Mouse (Mus musculus) heart, embryonic 10.5 days (tissue): Measurements from ENCODE around the gene 3110082I17Rik. TPM values are rescaled to one million over a fixed set of nuclear protein-coding genes. Genes with fewer than 3 reads are reported as not detected.
"Not testable (repeated sequence)": the region's sequence is repeated elsewhere in the genome, so short reads cannot be mapped to it uniquely, and the experiment has no call there.

ENCODE experiments used
- DNase-seq: peaks from one replicate; pipeline ENCODE4 v3.0.0-alpha.2; 2017; ENCODE audit warnings: low spot score
- H3K27ac ChIP-seq: fragments of 300-500 bp; sonication (generic); 2 replicates; pipeline ENCODE4 v1.5.1; 2016; ENCODE audit warnings: mild to moderate bottlenecking
- H3K27me3 ChIP-seq: fragments of 300-500 bp; sonication (generic); 2 replicates; pipeline ENCODE4 v1.6.1; 2016; ENCODE audit warnings: mild to moderate bottlenecking; ENCODE audit not compliant: poor library complexity, insufficient read depth, severe bottlenecking
- H3K36me3 ChIP-seq: fragments of 300-500 bp; sonication (generic); 2 replicates; pipeline ENCODE4 v1.6.1; 2016; ENCODE audit warnings: mild to moderate bottlenecking, moderate library complexity
- H3K4me1 ChIP-seq: fragments of 300-500 bp; sonication (generic); 2 replicates; pipeline ENCODE4 v1.6.1; 2016; ENCODE audit warnings: mild to moderate bottlenecking
- H3K4me3 ChIP-seq: fragments of 300-500 bp; sonication (generic); 2 replicates; pipeline ENCODE4 v1.5.1; 2016; ENCODE audit warnings: mild to moderate bottlenecking, moderate library complexity
- H3K9me3 ChIP-seq: fragments of 300-500 bp; sonication (generic); 2 replicates; pipeline ENCODE4 v1.6.1; 2016; ENCODE audit warnings: mild to moderate bottlenecking, moderate library complexity
- WGBS: fragments of 180-500 bp; shearing (Covaris S2); methylation state at CpG from one replicate; pipeline ENCODE4 v1.1.7; 2016; 5-methylcytosine and 5-hydroxymethylcytosine counted together
- polyA plus RNA-seq: library from polyadenylated mRNA; unstranded; fragments of >200 nt; fragmentation: Nextera tagmentation; extraction: Ambion mirVana; gene quantifications from 2 replicates; pipeline ENCODE4 v1.2.1, GENCODE M21; 2016

Gene 3110082I17Rik
- polyA plus RNA-seq, 1 experiment from 2014 or later = 40.9 TPM

DNA sequence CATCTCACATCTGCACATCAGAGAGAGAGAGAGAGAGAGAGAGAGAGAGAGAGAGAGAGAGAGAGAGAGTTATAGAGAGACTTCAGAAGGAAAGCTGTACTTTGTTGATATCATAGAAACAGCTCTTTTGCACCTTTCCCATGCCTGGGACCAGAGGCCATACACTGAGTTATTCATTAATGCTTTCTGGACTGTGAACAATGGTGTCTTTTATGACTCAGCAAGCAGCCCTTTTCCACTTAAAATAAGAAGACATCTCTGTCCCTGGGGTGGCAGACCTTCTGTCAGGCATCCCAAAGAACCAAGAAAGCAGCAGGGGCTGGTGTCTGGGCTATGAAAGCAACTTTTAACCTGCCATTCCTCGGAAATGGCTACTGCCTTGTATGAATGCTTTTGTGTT lies 113.1 kb downstream of the 3110082I17Rik start:
- Histone ChIP-seq H3K27me3 (peaks cover 55% of the 10 kb centered on the region), H3K4me1 (peaks cover 36% of the 10 kb centered on the region), H3K4me3 (no peak overlapping the region), H3K36me3 (peaks cover 7% of the 10 kb centered on the region), H3K9me3 (no peaks in the 10 kb centered on the region), H3K27ac (no peak overlapping the region)
- no peak for DNase-seq
- 51% methylated on average over 1 of the region's 1 CpGs for WGBS

DNA sequence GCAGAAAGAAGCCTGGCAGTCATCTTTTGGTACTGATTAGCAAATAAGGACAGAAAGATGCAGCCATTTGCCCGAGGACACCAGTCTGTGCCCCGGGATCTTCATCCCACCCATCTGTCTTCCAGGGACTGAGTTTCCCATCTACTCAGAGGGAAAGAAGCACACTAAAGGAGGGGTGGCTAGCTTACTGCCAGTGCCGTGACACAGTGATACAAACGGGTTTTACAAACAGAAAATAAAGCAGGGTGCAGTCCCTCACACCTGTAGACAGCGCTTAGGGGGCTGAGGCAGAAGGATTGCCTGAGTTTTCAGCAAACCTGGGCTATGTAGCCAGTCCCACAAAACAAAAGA lies 115.0 kb downstream of the 3110082I17Rik start:
- peak overlapping the region; percentile 92 for H3K27ac ChIP-seq

GRCm38 (mm10) chr5:139344687-139345363 lies 115.5 kb downstream of the 3110082I17Rik start:
- WGBS = under 1% methylated on average over 33 of the region's 33 CpGs
- Histone ChIP-seq H3K4me3 (peak overlapping the region; percentile 90), H3K36me3 (peaks cover 28% of the 10 kb centered on the region), H3K9me3 (no peaks in the 10 kb centered on the region), H3K4me1 (peaks cover 32% of the 10 kb centered on the region), H3K27me3 (peaks cover 34% of the 10 kb centered on the region), H3K27ac (peak overlapping the region; percentile 92)
- peak; percentile 97 for DNase-seq

More for the DNA sequence above, 115.0 kb downstream of the 3110082I17Rik start:
- Histone ChIP-seq H3K4me1 (peaks cover 27% of the 10 kb centered on the region), H3K27me3 (peaks cover 39% of the 10 kb centered on the region), H3K4me3 (peak overlapping the region; percentile 90), H3K36me3 (peaks cover 23% of the 10 kb centered on the region), H3K9me3 (no peaks in the 10 kb centered on the region)
- no peak for DNase-seq
- WGBS = 10% methylated on average over 5 of the region's 5 CpGs

DNA sequence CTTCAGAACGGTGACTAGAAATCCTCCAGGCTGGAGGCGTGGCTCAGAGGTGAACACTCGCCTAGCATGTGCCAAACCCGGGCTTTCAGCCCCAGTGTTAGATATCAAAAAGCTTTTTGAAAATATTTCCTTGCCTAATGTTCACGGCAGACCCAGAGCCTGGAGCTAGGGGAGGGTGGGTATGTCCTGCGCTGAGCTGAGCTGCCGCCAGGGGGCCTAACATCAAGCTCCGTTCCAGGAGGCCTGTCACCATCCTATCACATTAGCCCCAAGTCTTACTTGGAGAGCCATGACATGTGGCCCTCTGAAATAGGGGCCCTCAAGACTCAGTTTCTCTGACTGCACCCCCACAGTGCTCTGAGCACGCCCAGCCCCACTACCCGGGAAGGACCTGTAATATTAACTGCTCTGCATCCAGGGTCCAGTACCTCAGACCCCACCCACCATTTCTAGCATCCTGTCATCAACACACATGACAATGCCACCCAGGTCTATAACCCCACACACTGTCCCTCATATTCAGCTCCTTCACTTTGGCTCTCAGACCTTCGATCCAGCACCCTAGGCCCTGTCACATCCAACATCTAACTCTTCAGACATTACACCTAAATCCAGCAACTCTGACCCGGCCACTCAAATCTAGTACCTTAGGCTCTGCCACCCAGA lies 116.2 kb downstream of the 3110082I17Rik start:
- peak; percentile 91 for DNase-seq
- H3K4me3 ChIP-seq = peak overlapping the region; percentile 90

GRCm38 (mm10) chr5:139338891-139339290 lies 121.4 kb downstream of the 3110082I17Rik start:
- WGBS = 77% methylated on average over 11 of the region's 11 CpGs
- Histone ChIP-seq H3K36me3 (peaks cover 76% of the 10 kb centered on the region), H3K4me1 (peaks cover 38% of the 10 kb centered on the region), H3K4me3 (no peak overlapping the region), H3K27ac (0 out of 2 replicates have a peak overlapping the region, but pooled peaks have one; percentile 53), H3K9me3 (no peaks in the 10 kb centered on the region), H3K27me3 (peaks cover 15% of the 10 kb centered on the region)
- DNase-seq = no peak

More for the DNA sequence above, 116.2 kb downstream of the 3110082I17Rik start:
- Histone ChIP-seq H3K27ac (peak overlapping the region; percentile 92), H3K27me3 (peaks cover 27% of the 10 kb centered on the region), H3K9me3 (no peaks in the 10 kb centered on the region), H3K4me1 (peaks cover 37% of the 10 kb centered on the region), H3K36me3 (peaks cover 35% of the 10 kb centered on the region)
- WGBS = 5% methylated on average over 12 of the region's 12 CpGs

GRCm38 (mm10) chr5:139338403-139338802 lies 121.9 kb downstream of the 3110082I17Rik start:
- Histone ChIP-seq H3K9me3 (no peaks in the 10 kb centered on the region), H3K36me3 (peaks cover 76% of the 10 kb centered on the region), H3K27ac (peak overlapping the region; percentile 53; the same call in 1 of the 2 replicates), H3K27me3 (peaks cover 18% of the 10 kb centered on the region), H3K4me3 (no peak overlapping the region), H3K4me1 (peaks cover 34% of the 10 kb centered on the region)
- WGBS = 74% methylated on average over 3 of the region's 3 CpGs
- DNase-seq = no peak

- H3K36me3 ChIP-seq = peaks cover 75% of the 10 kb centered on the region
- no peaks in the 10 kb centered on the region for H3K9me3 ChIP-seq
- H3K4me1 ChIP-seq = peaks cover 36% of the 10 kb centered on the region
- WGBS = 33% methylated on average over 13 of the region's 13 CpGs
- peak; percentile 88 for DNase-seq
- H3K27me3 ChIP-seq = peaks cover 23% of the 10 kb centered on the region
- H3K27ac ChIP-seq = peak overlapping the region; percentile 53; the same call in 1 of the 2 replicates
- no peak overlapping the region for H3K4me3 ChIP-seq
Measured at GRCm38 (mm10) chr5:139337826-139338370, 122.4 kb downstream of the 3110082I17Rik start.

GRCm38 (mm10) chr5:139335634-139336033 lies 124.7 kb downstream of the 3110082I17Rik start:
- no peak overlapping the region for H3K27ac ChIP-seq
- DNase-seq = no peak
- 90% methylated on average over 4 of the region's 4 CpGs for WGBS

GRCm38 (mm10) chr5:139334394-139334793 lies 125.9 kb downstream of the 3110082I17Rik start:
- H3K9me3 ChIP-seq, H3K4me3 ChIP-seq, DNase-seq, H3K27ac ChIP-seq: not testable (repeated sequence)
- H3K4me1 ChIP-seq = peaks cover 39% of the 10 kb centered on the region
- H3K27me3 ChIP-seq = peaks cover 54% of the 10 kb centered on the region
- WGBS = 82% methylated on average over 10 of the region's 10 CpGs
- peaks cover 43% of the 10 kb centered on the region for H3K36me3 ChIP-seq

More at GRCm38 (mm10) chr5:139335634-139336033, 124.7 kb downstream of the 3110082I17Rik start:
- Histone ChIP-seq H3K4me1 (peaks cover 48% of the 10 kb centered on the region), H3K9me3 (no peaks in the 10 kb centered on the region), H3K36me3 (peaks cover 56% of the 10 kb centered on the region), H3K27me3 (peaks cover 42% of the 10 kb centered on the region), H3K4me3 (no peak overlapping the region)

DNA sequence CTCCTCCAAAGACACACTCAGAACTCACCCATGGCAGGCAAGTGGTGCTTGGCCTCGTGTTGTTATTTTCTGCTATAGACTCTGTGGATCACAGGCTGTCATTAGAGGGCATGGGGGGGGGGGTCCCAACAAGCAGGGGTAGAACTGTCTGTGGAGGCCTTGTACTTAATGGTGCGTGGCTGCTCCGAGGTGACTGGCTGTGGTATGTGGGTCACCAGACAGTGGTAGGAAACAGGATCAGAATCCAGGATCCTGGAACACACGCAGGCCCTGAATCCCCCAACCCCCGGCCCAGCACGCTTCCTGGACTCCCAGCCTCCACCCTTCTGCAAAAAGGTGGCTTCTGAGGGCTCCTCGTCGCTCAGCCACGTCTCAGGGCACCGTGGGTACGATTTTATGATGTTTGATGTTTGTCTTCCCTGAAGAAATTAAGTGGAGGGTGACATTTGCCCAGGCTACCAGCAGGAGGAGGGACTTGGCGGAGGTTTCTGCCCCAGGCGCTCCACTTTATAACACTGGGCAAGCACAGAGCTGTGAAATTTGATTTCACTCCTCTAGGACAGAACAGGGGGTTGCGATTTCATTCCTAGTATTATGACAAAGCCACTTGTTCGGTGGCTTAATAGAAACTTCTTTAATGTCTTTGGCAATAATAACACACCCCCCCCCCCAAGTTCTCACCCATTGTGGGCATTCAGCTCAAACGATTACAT lies 126.9 kb downstream of the 3110082I17Rik start:
- H3K4me1 ChIP-seq = peaks cover 29% of the 10 kb centered on the region
- WGBS = 86% methylated on average over 16 of the region's 16 CpGs
- 0 out of 2 replicates have a peak overlapping the region, but pooled peaks have one; percentile 49 for H3K27ac ChIP-seq
- no peak overlapping the region for H3K4me3 ChIP-seq
- peaks cover 60% of the 10 kb centered on the region for H3K27me3 ChIP-seq
- no peak for DNase-seq
- peaks cover 34% of the 10 kb centered on the region for H3K36me3 ChIP-seq
- H3K9me3 ChIP-seq = no peaks in the 10 kb centered on the region

- H3K9me3 ChIP-seq = no peaks in the 10 kb centered on the region
- H3K4me1 ChIP-seq = peaks cover 22% of the 10 kb centered on the region
- peak overlapping the region; percentile 49 for H3K27ac ChIP-seq
- no peak for DNase-seq
- WGBS = 69% methylated on average over 8 of the region's 8 CpGs
- peaks cover 67% of the 10 kb centered on the region for H3K27me3 ChIP-seq
- no peak overlapping the region for H3K4me3 ChIP-seq
- peaks cover 29% of the 10 kb centered on the region for H3K36me3 ChIP-seq
Measured at GRCm38 (mm10) chr5:139332590-139333272, 127.6 kb downstream of the 3110082I17Rik start.

DNA sequence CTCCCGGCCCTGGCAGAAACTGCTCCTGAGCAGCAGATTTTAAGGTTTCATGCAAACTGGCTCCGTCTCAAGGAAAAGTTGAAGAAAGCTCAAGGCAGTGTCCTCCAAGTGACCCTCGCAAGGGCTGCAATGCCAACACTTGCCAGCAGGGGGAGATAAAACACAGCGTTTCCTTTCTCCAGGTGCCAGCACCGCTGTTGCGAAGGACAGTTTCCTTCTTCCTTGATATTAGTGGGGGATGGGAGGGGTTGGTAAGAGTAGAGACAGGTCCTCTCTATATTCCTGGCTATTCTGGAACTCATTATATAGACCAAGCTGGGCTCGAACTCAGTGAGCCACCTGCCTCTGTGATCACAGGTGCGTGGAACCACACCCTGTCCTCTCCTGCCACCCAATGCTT lies 128.6 kb downstream of the 3110082I17Rik start:
- H3K4me1 ChIP-seq = peaks cover 15% of the 10 kb centered on the region
- H3K9me3 ChIP-seq = no peaks in the 10 kb centered on the region

More for the DNA sequence above, 128.6 kb downstream of the 3110082I17Rik start:
- DNase-seq = peak; percentile 86
- WGBS = 23% methylated on average over 8 of the region's 8 CpGs
- H3K36me3 ChIP-seq = peaks cover 21% of the 10 kb centered on the region
- H3K27ac ChIP-seq = no peak overlapping the region
- no peak overlapping the region for H3K4me3 ChIP-seq
- H3K27me3 ChIP-seq = peaks cover 77% of the 10 kb centered on the region
